Mouse (Mus musculus): ENCODE data around the gene Evx1.
A peak's percentile ranks its signal among the peaks of the same experiment; 100 is the strongest.
"Not testable (repeated sequence)": the region's sequence is repeated elsewhere in the genome, so short reads cannot be mapped to it uniquely, and the experiment has no call there.

Gene Evx1

DNA sequence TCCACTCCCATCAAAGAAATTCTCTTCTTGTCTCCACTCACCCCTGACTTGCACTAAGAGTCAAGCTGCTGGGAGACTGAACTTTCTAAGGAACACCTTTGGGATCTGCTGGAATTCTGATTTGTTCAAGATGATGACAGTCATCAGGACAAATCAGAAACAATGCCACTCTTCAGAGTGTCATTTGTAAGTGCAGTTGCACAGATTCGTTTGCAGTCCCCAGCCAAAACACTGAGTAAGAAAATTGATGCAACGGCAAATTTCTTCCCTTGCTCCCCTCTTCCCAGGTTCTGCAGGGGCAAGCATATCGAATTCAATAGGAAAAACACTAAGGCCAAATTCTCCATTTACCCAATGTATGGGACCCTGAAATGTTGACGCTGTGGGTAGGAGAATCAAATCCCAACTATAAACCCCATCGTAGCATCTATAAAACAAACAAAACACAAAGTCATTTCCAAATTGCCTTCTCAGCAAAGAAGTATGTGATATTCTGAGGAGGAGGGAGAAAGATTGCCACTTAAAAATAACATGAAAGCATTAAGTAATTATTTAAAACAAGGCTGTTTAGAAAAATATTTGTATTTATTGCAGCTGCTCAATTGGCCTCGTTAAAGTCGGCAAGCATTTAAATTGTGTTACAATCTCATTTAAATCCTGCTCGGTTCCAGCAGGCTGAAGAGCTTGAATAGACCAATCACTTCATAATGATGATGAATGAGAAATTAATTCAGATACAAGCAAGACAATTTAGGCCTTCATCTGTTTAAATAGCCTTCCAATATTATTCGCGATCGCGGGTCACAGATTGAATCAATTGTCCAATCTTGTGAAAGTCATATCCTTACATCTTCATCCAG lies 7.9 kb downstream of the Evx1 start:
- no peak for DNase-seq (ENCODE audit: low spot score in 2 of 2)

DNA sequence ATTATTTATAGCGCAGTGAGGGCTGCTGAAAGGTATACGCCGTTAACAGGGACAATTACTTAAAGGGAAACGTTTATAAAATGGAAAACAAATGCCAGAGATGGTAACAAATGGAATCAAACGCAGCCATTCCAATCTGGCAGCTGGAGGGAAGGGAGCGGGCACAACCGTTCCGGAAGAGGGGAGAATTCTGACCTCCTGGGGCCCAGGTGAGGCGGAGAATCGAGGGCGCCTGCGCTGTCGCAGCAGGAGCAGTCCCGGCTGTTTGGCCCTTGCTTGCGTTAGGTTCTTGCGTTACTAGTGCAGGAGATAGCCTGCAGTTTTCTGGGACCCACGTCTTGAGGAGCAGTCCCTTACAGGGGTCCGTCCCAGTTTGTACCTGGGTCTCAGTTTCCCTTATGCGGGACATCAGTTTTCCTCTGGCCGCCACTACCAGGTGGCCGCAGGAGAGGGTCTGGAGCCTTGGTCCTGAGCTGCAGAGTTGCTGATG lies 8.6 kb downstream of the Evx1 start:
- no peak for DNase-seq (ENCODE audit: low spot score in 2 of 2)

DNA sequence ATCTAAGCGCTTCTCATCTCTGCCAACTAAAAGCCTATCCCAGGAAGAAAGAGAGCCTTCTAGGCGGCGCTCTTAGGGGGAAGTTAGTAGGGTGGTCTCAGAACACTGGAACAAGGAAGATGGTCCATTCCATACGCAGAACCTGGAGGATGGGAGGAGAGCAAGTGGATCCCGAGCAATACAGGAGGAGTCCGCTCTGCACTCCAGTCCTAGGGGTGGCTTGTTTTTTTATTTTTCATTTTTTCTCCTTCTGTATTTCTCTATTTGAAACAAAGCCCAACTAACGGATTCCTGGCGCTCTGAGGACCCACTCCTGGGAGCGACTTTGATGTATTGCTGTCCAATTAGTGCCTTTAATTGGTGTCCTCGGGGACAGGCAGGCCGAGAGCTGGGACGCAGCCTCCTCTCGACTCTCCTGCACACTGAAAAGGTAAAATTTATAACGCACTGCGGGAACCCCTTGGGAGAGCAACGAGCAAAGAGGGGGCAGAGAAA lies 9.5 kb downstream of the Evx1 start:
- no peak for DNase-seq (ENCODE audit: low spot score in 2 of 2)

DNA sequence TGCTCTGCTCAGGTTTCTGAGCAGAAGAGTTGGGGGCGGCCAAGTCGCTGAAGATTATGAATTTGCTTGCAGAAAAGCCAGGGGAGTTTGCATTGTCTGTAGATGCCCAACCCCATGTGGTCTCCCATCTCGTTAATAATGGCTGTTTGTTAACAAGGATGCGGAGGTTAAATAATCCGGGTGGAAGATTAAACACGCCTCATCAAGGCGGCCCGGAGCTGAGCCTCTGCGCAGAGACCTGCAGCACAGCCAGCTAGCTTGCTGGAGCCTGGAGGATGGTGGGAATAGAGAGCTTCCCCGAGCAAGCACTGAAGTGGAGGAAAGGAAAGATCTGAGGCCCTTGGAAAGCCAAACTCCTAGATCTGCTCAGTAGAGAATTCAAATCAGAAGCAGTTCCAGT lies 10.0 kb downstream of the Evx1 start:
- DNase-seq (ENCODE audit: low spot score in 2 of 2), result no peak

DNA sequence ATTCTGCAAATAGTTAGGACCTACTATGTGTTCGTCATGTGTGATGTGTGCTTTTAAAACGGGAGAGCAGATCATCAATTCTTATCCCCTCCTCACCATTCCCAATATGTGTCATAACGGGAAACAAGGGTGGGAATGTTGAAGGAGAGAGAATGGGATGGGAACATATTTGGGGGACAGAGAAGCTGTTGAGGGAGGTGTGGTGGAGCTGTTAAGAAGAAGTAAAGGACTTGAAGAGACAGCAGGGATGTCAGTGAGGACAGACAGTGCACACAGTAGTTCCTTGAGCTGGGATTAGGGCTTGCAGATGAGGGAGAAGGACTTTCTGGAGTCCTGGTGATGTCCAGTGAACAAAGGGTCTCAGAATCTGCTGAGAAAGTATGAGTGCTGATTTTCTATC lies 10.8 kb downstream of the Evx1 start:
- DNase-seq (ENCODE audit: low spot score in 2 of 2), result no peak

DNA sequence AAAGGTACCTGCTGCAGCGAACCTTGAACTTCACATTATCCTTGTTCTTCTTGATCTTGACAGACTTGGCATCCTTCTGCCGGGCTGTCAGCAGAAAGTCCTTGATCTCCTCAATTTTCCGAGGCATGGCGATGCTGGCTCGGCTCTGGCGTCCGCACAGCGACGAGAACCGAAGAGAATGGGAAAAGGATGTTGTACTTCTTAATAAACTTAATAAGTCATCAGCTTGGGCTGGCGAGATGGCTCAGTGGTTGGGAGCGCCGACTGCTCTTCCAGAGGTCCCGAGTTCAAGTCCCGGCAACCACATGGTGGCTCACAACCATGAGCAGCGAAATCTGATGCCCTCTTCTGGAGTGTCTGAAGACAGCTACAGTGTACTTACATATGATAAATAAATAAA lies 33.5 kb downstream of the Evx1 start:
- DNase-seq (ENCODE audit: low spot score in 2 of 2), result not testable (repeated sequence)

DNA sequence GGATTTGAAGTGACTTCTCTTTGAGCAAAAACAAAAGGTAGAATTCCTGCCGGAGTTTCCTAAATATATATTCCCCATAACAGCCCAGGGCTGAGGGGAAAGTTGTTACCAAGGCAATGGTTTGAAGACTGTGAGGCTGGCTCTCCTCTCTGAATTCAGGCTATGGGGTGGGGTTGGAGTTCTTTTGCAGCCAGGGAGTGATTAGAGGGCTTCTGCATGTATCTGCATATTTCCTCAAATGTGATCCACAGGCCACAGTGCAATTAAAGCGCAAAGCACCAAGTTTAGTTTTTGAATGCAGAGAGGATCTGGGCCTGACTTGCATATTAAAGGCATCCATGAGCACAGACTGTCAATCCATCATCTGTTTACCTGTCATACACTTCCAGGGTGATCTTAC lies 52.7 kb downstream of the Evx1 start:
- no peak for DNase-seq (ENCODE audit: low spot score in 2 of 2)

DNA sequence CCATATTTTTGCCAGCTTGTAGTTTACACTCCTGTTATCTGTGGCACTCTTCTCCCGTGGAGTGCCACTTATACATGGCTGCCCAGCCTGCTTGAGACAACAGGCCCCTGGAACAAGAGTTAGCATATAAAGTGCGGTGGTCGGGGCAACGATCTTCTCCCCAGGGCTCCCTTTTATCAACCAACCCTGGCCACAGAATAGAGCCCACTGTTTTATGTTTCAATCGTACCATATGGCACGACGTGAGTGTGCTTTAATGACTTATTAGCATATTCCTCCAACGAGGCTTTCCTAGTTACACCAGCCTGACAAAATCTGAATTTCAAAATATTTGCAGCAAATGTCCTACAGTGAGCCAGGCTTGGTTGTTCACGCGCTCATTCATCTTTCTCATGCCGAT lies 53.2 kb downstream of the Evx1 start:
- DNase-seq (ENCODE audit: low spot score in 2 of 2), result peak in 1 of 2 experiments; percentile 23

DNA sequence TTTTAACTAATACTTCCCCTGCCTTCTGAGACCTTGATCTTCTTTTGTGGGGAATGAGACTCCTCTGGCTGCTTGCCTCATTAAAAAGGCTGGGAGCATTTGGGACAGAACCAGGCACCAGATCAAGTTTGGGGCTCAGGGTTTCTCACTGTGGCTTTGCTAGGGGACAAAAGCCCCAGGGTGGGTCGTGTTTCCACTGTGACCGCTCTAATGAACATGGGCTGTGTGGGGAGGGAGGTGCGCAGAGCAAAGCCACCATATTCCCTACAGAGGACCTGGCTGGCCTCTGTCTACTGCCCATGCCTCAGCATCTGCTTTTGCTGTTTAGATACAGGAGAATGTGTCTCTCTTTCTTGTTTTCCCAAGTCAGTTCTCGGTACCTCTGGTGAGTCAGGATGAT lies 53.8 kb downstream of the Evx1 start:
- no peak for DNase-seq (ENCODE audit: low spot score in 2 of 2)

Measured in right cerebral cortex, postnatal 10 days (tissue).